Mouse (Mus musculus) ES-CJ7 (cell line): Measurements from ENCODE around the gene Eif4g1.
"Not testable (repeated sequence)": the region's sequence is repeated elsewhere in the genome, so short reads cannot be mapped to it uniquely, and the experiment has no call there.

Experiments used
- DNase-seq: peaks from one replicate; pipeline ENCODE4 v3.0.0; 2011; ENCODE audit warnings: low read depth, low spot score

The Eif4g1 gene

GRCm38 (mm10) chr16:20668013-20668412, at the start of gene Eif4g1:
Gene Eif4g1 (plus strand): TSS chr16:20668313.
- DNase-seq = not testable (repeated sequence)

GRCm38 (mm10) chr16:20619541-20620398, 48.3 kb upstream of the Eif4g1 start:
- no peak for DNase-seq

GRCm38 (mm10) chr16:20620399-20620735, 47.7 kb upstream of the Eif4g1 start:
- no peak for DNase-seq

- DNase-seq = no peak
These were observed 47.3 kb upstream of the Eif4g1 start for GRCm38 (mm10) chr16:20620751-20621190.

- peak; percentile 32 for DNase-seq
These were observed 46.7 kb upstream of the Eif4g1 start, which contains the start of gene Camk2n2 for GRCm38 (mm10) chr16:20621191-20621990. Gene Camk2n2 (minus strand): TSS chr16:20621287.

- peak; percentile 91 for DNase-seq
These were observed 46.0 kb upstream of the Eif4g1 start for GRCm38 (mm10) chr16:20621991-20622685.

GRCm38 (mm10) chr16:20623211-20623610, 44.9 kb upstream of the Eif4g1 start:
- DNase-seq = no peak

- no peak for DNase-seq
These were observed 39.2 kb upstream of the Eif4g1 start for GRCm38 (mm10) chr16:20628871-20629391.

GRCm38 (mm10) chr16:20629731-20630634, 38.1 kb upstream of the Eif4g1 start, which contains the start of gene Ece2:
Gene Ece2 (plus strand): TSS chr16:20629828.
- DNase-seq = no peak

- no peak for DNase-seq
These were observed 30.7 kb upstream of the Eif4g1 start for GRCm38 (mm10) chr16:20637410-20637809.

- no peak for DNase-seq
These were observed 29.7 kb upstream of the Eif4g1 start for GRCm38 (mm10) chr16:20638367-20638766.

GRCm38 (mm10) chr16:20642161-20642560, 26.0 kb upstream of the Eif4g1 start:
- peak; percentile 60 for DNase-seq

GRCm38 (mm10) chr16:20643911-20644310, 24.2 kb upstream of the Eif4g1 start:
- no peak for DNase-seq

GRCm38 (mm10) chr16:20651076-20651946, 16.8 kb upstream of the Eif4g1 start, which contains the start of gene Psmd2:
Gene Psmd2 (plus strand): TSS chr16:20651652.
- peak; percentile 96 for DNase-seq

GRCm38 (mm10) chr16:20651947-20652310, 16.2 kb upstream of the Eif4g1 start:
- no peak for DNase-seq

- DNase-seq = no peak
These were observed 14.8 kb upstream of the Eif4g1 start for GRCm38 (mm10) chr16:20653315-20653714.

- DNase-seq = no peak
These were observed 10.5 kb upstream of the Eif4g1 start for GRCm38 (mm10) chr16:20657661-20658060.

GRCm38 (mm10) chr16:20670291-20670690, 2.2 kb downstream of the Eif4g1 start:
- no peak for DNase-seq

GRCm38 (mm10) chr16:20671886-20672285, 3.8 kb downstream of the Eif4g1 start:
- DNase-seq = peak; percentile 71
